Mouse (Mus musculus): ENCODE results near the gene D930020B18Rik.

GRCm38 (mm10) chr10:121663599-121663998 is 22.2 kb downstream of the D930020B18Rik start:
- TF ChIP-seq SIN3A (IDR thresholded peaks at IDR 0.05; ENCODE audit: low read length) (no peak), MAX (IDR thresholded peaks at IDR 0.05; ENCODE audit: low read length) (no peak), POLR2A (IDR thresholded peaks at IDR 0.05; ENCODE audit: control insufficient read depth in 1 of 2, insufficient read depth in 1 of 2, low read depth in 1 of 2, low read length in 2 of 2, poor library complexity in 1 of 2) (no peak), ZC3H11A (IDR thresholded peaks at IDR 0.05; ENCODE audit: low read depth, low read length) (no peak), MXI1 (IDR thresholded peaks at IDR 0.05; ENCODE audit: low read depth, low read length) (no peak), ZKSCAN1 (IDR thresholded peaks at IDR 0.05; ENCODE audit: low read depth, low read length) (no peak), POLR2AphosphoS2 (IDR thresholded peaks at IDR 0.05; ENCODE audit: low read length) (no peak), SMC3 (IDR thresholded peaks at IDR 0.05; ENCODE audit: low read depth, low read length) (no peak), CTCF (IDR thresholded peaks at IDR 0.05 in 2 of 3, conservative IDR thresholded peaks at IDR 0.05 in 1 of 3; ENCODE audit: control insufficient read depth in 1 of 3, insufficient read depth in 1 of 3, low read depth in 2 of 3, low read length in 3 of 3, poor library complexity in 1 of 3, severe bottlenecking in 1 of 3) (no peak), GABPA (IDR thresholded peaks at IDR 0.05; ENCODE audit: low read depth, low read length) (no peak), TBP (IDR thresholded peaks at IDR 0.05; ENCODE audit: low read depth, low read length) (no peak), USF2 (IDR thresholded peaks at IDR 0.05; ENCODE audit: borderline replicate concordance in 1 of 2, insufficient read depth in 1 of 2, low read depth in 1 of 2, low read length in 2 of 2) (no peak), HCFC1 (IDR thresholded peaks at IDR 0.05; ENCODE audit: low read depth, low read length) (no peak)
